20 mouse cellular contexts compared by ENCODE assay signal in genomic region chr19:55247563-55247962, GRCm38 (mm10). TPM values are rescaled to one million over a fixed set of nuclear protein-coding genes. Genes with fewer than 3 reads are reported as not detected.
A peak's percentile ranks its signal among the peaks of the same experiment; 100 is the strongest.
DNase-seq lines count a peak whose midpoint lies in the region; ATAC-seq and TF ChIP-seq lines count a peak whose summit lies in the region.
"Had no signal": no experiment of that assay in that cellular context is flagged by ENCODE, and none has a peak within 500 bp of the region (broad histone marks: within the 10 kb centered on the region; RNA-seq: fewer than 3 reads in every experiment).

No protein-coding gene starts in this region.

- no peaks in the 10 kb centered on the region for H3K9me3 ChIP-seq in liver, embryonic 13.5 days (replicated peaks)
- H3K9me3 ChIP-seq in liver, embryonic 11.5 days (ENCODE audit: control insufficient read depth, low read length) = no peaks in the 10 kb centered on the region
- H3K9me3 ChIP-seq in intestine, embryonic 16.5 days (ENCODE audit: control insufficient read depth, low read length) = no peaks in the 10 kb centered on the region
- no peaks in the 10 kb centered on the region for H3K9me3 ChIP-seq in liver, embryonic 14.5 days (ENCODE audit: control insufficient read depth, low read length)
- H3K9me3 ChIP-seq: embryonic facial prominence, embryonic 13.5 days; forebrain, embryonic 12.5 days; heart, embryonic 13.5 days had no signal

- no peak for TF ChIP-seq CTCF in liver, embryonic 14.5 days (IDR thresholded peaks at IDR 0.05; ENCODE audit: low read depth)
- TF ChIP-seq CTCF in gastrocnemius, adult 2 months (IDR thresholded peaks at IDR 0.05) = no peak

- H3K27ac ChIP-seq in liver, embryonic 13.5 days = peak overlapping the region; percentile 37; the same call in 1 of the 2 replicates
- H3K27ac ChIP-seq in liver, embryonic 11.5 days (ENCODE audit: low read depth, low read length) = no peak overlapping the region; the same call in 1 of the 2 replicates
- H3K27ac ChIP-seq in intestine, embryonic 16.5 days (ENCODE audit: low read length) = peak overlapping the region; percentile 75
- H3K27ac ChIP-seq in liver, embryonic 14.5 days = peak overlapping the region; percentile 62; the same call in 1 of the 2 replicates
- H3K27ac ChIP-seq in gastrocnemius, adult 2 months = no peak overlapping the region
- H3K27ac ChIP-seq: embryonic facial prominence, embryonic 13.5 days; forebrain, embryonic 12.5 days; heart, embryonic 13.5 days had no signal

- intact Hi-C loops in gastrocnemius, adult 2 months (cut with DNase I) = no loop called here

- ATAC-seq in liver, embryonic 13.5 days (ENCODE audit: low read depth) = no peak
- ATAC-seq in liver, embryonic 11.5 days (replicated peaks; ENCODE audit: low FRiP score) = no peak
- ATAC-seq in intestine, embryonic 16.5 days = peak; percentile 61
- ATAC-seq in liver, embryonic 14.5 days (ENCODE audit: insufficient read depth) = no peak
- ATAC-seq: forebrain, embryonic 16.5 days had no signal

- no peak overlapping the region for H3K4me3 ChIP-seq in liver, embryonic 13.5 days (replicated peaks)
- no peak overlapping the region for H3K4me3 ChIP-seq in liver, embryonic 11.5 days (ENCODE audit: low read depth, low read length)
- no peak overlapping the region for H3K4me3 ChIP-seq in intestine, embryonic 16.5 days (ENCODE audit: low read length)
- no peak overlapping the region for H3K4me3 ChIP-seq in liver, embryonic 14.5 days (ENCODE audit: insufficient read depth in 1 of 2, low read depth in 2 of 2, low read length in 2 of 2)
- no peak overlapping the region for H3K4me3 ChIP-seq in gastrocnemius, adult 2 months
- H3K4me3 ChIP-seq: embryonic facial prominence, embryonic 13.5 days; forebrain, embryonic 12.5 days; heart, embryonic 13.5 days had no signal

- H3K4me1 ChIP-seq in liver, embryonic 13.5 days (replicated peaks) = peaks cover 57% of the 10 kb centered on the region
- H3K4me1 ChIP-seq in liver, embryonic 11.5 days (replicated peaks; ENCODE audit: control insufficient read depth, insufficient read depth, low read length) = peaks cover 12% of the 10 kb centered on the region
- peaks cover 8% of the 10 kb centered on the region for H3K4me1 ChIP-seq in intestine, embryonic 16.5 days (ENCODE audit: control insufficient read depth, insufficient read depth, low read length)
- H3K4me1 ChIP-seq in liver, embryonic 14.5 days (replicated peaks; ENCODE audit: control insufficient read depth in 2 of 2, insufficient read depth in 2 of 2, low read length in 1 of 2) = peaks cover 18 to 32% of the 10 kb centered on the region in 2 experiments

- 80% methylated on average over 5 of the region's 5 CpGs for WGBS in liver, embryonic 13.5 days (ENCODE audit: insufficient replicate concordance)
- WGBS in liver, embryonic 11.5 days = 79% methylated on average over 5 of the region's 5 CpGs
- WGBS in intestine, embryonic 16.5 days = 73% methylated on average over 5 of the region's 5 CpGs
- WGBS in liver, embryonic 14.5 days (ENCODE audit: insufficient replicate concordance) = 74% methylated on average over 5 of the region's 5 CpGs

- H3K36me3 ChIP-seq in liver, embryonic 13.5 days = no peaks in the 10 kb centered on the region
- H3K36me3 ChIP-seq in liver, embryonic 11.5 days (ENCODE audit: control insufficient read depth, insufficient read depth, low read length) = no peaks in the 10 kb centered on the region
- H3K36me3 ChIP-seq in intestine, embryonic 16.5 days (ENCODE audit: control insufficient read depth, insufficient read depth, low read length) = no peaks in the 10 kb centered on the region
- H3K36me3 ChIP-seq in liver, embryonic 14.5 days (replicated peaks; ENCODE audit: control insufficient read depth, insufficient read depth, low read depth) = no peaks in the 10 kb centered on the region
- H3K36me3 ChIP-seq: embryonic facial prominence, embryonic 13.5 days; forebrain, embryonic 12.5 days; heart, embryonic 13.5 days had no signal

- H3K27me3 ChIP-seq in liver, embryonic 13.5 days = peaks cover 4% of the 10 kb centered on the region; the same call in 1 of the 2 replicates
- no peaks in the 10 kb centered on the region for H3K27me3 ChIP-seq in liver, embryonic 11.5 days (replicated peaks; ENCODE audit: control insufficient read depth, insufficient read depth, low read length)
- H3K27me3 ChIP-seq in intestine, embryonic 16.5 days (replicated peaks; ENCODE audit: control insufficient read depth, insufficient read depth, low read length) = no peaks in the 10 kb centered on the region
- H3K27me3 ChIP-seq in liver, embryonic 14.5 days (ENCODE audit: control insufficient read depth, insufficient read depth, low read length) = no peaks in the 10 kb centered on the region
- H3K27me3 ChIP-seq: embryonic facial prominence, embryonic 13.5 days; heart, embryonic 13.5 days had no signal

- TF ChIP-seq EP300 in liver, embryonic 14.5 days (IDR thresholded peaks at IDR 0.05; ENCODE audit: low read depth) = no peak

- DNase-seq in liver, embryonic 13.5 days = no peak
- no peak for DNase-seq in liver, embryonic 11.5 days (ENCODE audit: low spot score)
- DNase-seq in liver, embryonic 14.5 days (ENCODE audit: low read depth in 3 of 3, low spot score in 3 of 3) = no peak
- no peak for DNase-seq in right cerebral cortex, postnatal 10 days (ENCODE audit: low spot score in 2 of 2)
- DNase-seq in gastrocnemius, adult 2 months = no peak
- DNase-seq: adrenal gland, adult 2 months; adrenal gland, postnatal 25 days; cerebellum, adult 18-20 months; cerebellum, adult 9-11 months; cerebellum, postnatal 36 days; gastrocnemius, postnatal 14 days; heart, postnatal 36 days had no signal

- H3K9ac ChIP-seq in liver, embryonic 13.5 days = peak overlapping the region; percentile 1; the same call in 1 of the 2 replicates
- no peak overlapping the region for H3K9ac ChIP-seq in liver, embryonic 11.5 days (ENCODE audit: low read depth, low read length)
- no peak overlapping the region for H3K9ac ChIP-seq in intestine, embryonic 16.5 days (ENCODE audit: low read depth, low read length)
- no peak overlapping the region for H3K9ac ChIP-seq in liver, embryonic 14.5 days (replicated peaks)
- H3K9ac ChIP-seq: embryonic facial prominence, embryonic 13.5 days; forebrain, embryonic 12.5 days; heart, embryonic 13.5 days had no signal

- H3K4me2 ChIP-seq in liver, embryonic 13.5 days = no peak overlapping the region
- no peak overlapping the region; the same call in 1 of the 2 replicates for H3K4me2 ChIP-seq in liver, embryonic 11.5 days
- no peak overlapping the region for H3K4me2 ChIP-seq in intestine, embryonic 16.5 days (ENCODE audit: low read depth, low read length)
- H3K4me2 ChIP-seq in liver, embryonic 14.5 days (ENCODE audit: low read depth) = peak overlapping the region; percentile 40
- H3K4me2 ChIP-seq: embryonic facial prominence, embryonic 13.5 days; forebrain, embryonic 12.5 days; heart, embryonic 13.5 days had no signal

RNA-seq across cellular contexts. Expression of gene Acsl5, which starts 4.2 kb away (rescaled TPM):
- 116 and 134 TPM in 2 replicates for polyA plus RNA-seq in liver, embryonic 13.5 days (2015; fragmentation: Nextera tagmentation; extraction: Ambion mirVana)
- polyA plus RNA-seq in liver, embryonic 11.5 days (2014; fragmentation: Nextera tagmentation; extraction: Ambion mirVana) = 125 and 130 TPM in 2 replicates
- polyA plus RNA-seq in intestine, embryonic 16.5 days (2015; fragmentation: Nextera tagmentation; extraction: Ambion mirVana) = 589 and 886 TPM in 2 replicates
- 35.2 and 50.3 TPM in 2 replicates for polyA plus RNA-seq in liver, embryonic 14.5 days (2012; rRNA removed)
- 117 and 126 TPM in 2 replicates for polyA plus RNA-seq in liver, embryonic 14.5 days (2014; fragmentation: Nextera tagmentation; extraction: Ambion mirVana)
- total RNA-seq in gastrocnemius, adult 2 months (2021) = 1 to 10 TPM; 2.9 to 6.3 TPM

RNA-seq across cellular contexts. Expression of gene Gucy2g, which starts 6.5 kb away (rescaled TPM):
- polyA plus RNA-seq in liver, embryonic 13.5 days (2015; fragmentation: Nextera tagmentation; extraction: Ambion mirVana) = not detected in 2 replicates
- polyA plus RNA-seq in liver, embryonic 11.5 days (2014; fragmentation: Nextera tagmentation; extraction: Ambion mirVana) = 0.04 TPM in 1 of 2 replicates, not detected in the other
- polyA plus RNA-seq in intestine, embryonic 16.5 days (2015; fragmentation: Nextera tagmentation; extraction: Ambion mirVana) = 0.04 and 0.06 TPM in 2 replicates
- polyA plus RNA-seq in liver, embryonic 14.5 days (2012; rRNA removed) = 0.01 and 0.03 TPM in 2 replicates
- not detected in 2 replicates for polyA plus RNA-seq in liver, embryonic 14.5 days (2014; fragmentation: Nextera tagmentation; extraction: Ambion mirVana)
- total RNA-seq in gastrocnemius, adult 2 months (2021) = under 1 TPM; 0.15 to 0.39 TPM
- total RNA-seq: adrenal gland, adult 2 months; adrenal gland, postnatal 25 days; heart, adult 8-10 months had no signal
- polyA plus RNA-seq: forebrain, embryonic 12.5 days; forebrain, embryonic 16.5 days; heart, embryonic 13.5 days; heart, postnatal 0 days; hindbrain, embryonic 11.5 days had no signal

Comparison
In these comparisons a context has a peak if more than half of its experiments do, and no peak if none do; other contexts are left out.
1. H3K27ac ChIP-seq: peak in liver, embryonic 13.5 days (single experiment), intestine, embryonic 16.5 days (single experiment) and liver, embryonic 14.5 days (single experiment); none in liver, embryonic 11.5 days (single experiment) and gastrocnemius, adult 2 months (single experiment).